Mouse (Mus musculus): ENCODE data around the gene Toe1. TPM values are rescaled to one million over a fixed set of nuclear protein-coding genes. Genes with fewer than 3 reads are reported as not detected.

The Toe1 gene
- polyA plus RNA-seq, 1 experiment from 2014 or later = 39.7 TPM

DNA sequence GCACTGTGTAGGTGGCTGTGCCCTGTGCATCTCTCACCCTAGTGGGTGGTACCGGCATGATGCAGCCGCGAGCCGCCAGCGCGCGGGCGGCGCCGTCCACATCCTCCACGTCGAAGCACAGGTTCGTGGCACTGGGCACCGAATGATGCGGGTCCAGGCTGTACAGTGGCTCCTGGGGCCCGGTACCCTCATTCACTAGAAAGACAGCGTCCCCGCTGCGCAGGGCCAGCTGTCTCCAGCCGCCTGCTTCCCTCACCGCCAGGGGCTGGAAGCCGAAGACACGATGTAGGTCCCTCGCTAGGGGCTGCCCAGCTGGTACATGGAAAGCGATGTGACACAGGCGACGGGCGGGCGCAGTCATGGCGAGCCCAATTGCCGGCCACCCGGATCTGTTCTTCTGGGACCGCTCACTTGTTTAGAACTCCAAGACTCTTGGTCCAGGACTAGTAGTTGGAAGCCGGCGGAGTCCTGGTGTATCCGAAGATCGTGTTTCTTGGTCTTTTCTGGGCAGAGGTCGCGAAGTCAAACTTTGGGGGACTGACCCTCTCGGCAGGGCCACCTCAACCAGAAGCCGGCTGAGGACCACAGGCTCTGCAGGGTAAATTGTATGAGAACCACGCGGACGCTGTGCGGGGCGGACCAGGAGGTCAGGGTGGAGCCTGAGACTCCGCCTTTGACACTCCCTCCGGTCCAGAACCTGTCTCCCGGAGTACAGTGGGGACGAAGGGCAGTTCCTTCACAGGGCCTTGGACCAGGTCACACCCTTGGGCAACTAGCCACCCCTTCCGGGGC lies 13.7 kb upstream of the Toe1 start:
- Histone ChIP-seq H3K27me3 (ENCODE audit: insufficient read depth, poor library complexity, severe bottlenecking) (peaks cover 38% of the 10 kb centered on the region), H3K4me1 (replicated peaks) (peaks cover 30% of the 10 kb centered on the region), H3K4me3 (peak overlapping the region; percentile 58), H3K36me3 (peaks cover 28% of the 10 kb centered on the region), H3K27ac (peak overlapping the region; percentile 76), H3K9me3 (no peaks in the 10 kb centered on the region)
- under 1% methylated on average over 51 of the region's 51 CpGs for WGBS
- DNase-seq (ENCODE audit: low spot score) = peak; percentile 77

- Histone ChIP-seq H3K36me3 (peaks cover 37% of the 10 kb centered on the region), H3K4me1 (replicated peaks) (peaks cover 28% of the 10 kb centered on the region), H3K9me3 (no peaks in the 10 kb centered on the region), H3K27ac (peak overlapping the region; percentile 76), H3K27me3 (ENCODE audit: insufficient read depth, poor library complexity, severe bottlenecking) (peaks cover 38% of the 10 kb centered on the region), H3K4me3 (peak overlapping the region; percentile 58)
- WGBS = 21% methylated on average over 32 of the region's 32 CpGs
- no peak for DNase-seq (ENCODE audit: low spot score)
Observed at GRCm38 (mm10) chr4:116819968-116820901, 12.8 kb upstream of the Toe1 start.

GRCm38 (mm10) chr4:116817486-116817885 lies 10.0 kb upstream of the Toe1 start:
- Histone ChIP-seq H3K27me3 (ENCODE audit: insufficient read depth, poor library complexity, severe bottlenecking) (peaks cover 30% of the 10 kb centered on the region), H3K36me3 (peaks cover 55% of the 10 kb centered on the region), H3K4me1 (replicated peaks) (peaks cover 17% of the 10 kb centered on the region), H3K4me3 (no peak overlapping the region), H3K9me3 (no peaks in the 10 kb centered on the region), H3K27ac (no peak overlapping the region)
- no peak for DNase-seq (ENCODE audit: low spot score)
- WGBS = 90% methylated on average over 6 of the region's 6 CpGs

GRCm38 (mm10) chr4:116815276-116815675 lies 7.8 kb upstream of the Toe1 start:
- Histone ChIP-seq H3K9me3 (no peaks in the 10 kb centered on the region), H3K4me3 (no peak overlapping the region), H3K27ac (no peak overlapping the region), H3K36me3 (peaks cover 65% of the 10 kb centered on the region), H3K27me3 (ENCODE audit: insufficient read depth, poor library complexity, severe bottlenecking) (peaks cover 20% of the 10 kb centered on the region), H3K4me1 (replicated peaks) (peaks cover 3% of the 10 kb centered on the region)
- no peak for DNase-seq (ENCODE audit: low spot score)
- 92% methylated on average over 5 of the region's 5 CpGs for WGBS

DNA sequence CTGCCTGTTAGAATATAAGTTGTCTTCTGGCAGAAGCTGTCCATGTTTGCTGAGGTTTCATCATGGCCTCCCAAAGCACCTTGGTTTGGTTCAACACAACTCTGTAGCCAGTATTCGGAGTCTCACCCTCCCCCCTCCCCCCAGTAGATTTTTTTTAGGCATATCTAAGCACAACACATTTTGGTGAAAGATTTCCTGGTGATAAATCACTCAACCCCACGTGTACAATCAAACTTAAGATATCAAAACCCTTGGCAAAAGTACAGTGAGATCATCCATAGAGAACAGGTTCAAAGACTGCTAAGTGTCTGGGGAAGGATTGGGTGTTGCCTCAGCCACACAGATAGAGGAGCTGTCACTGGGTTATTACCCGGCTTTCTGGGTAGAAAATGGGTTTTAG lies 3.6 kb upstream of the Toe1 start:
- 88% methylated on average over 3 of the region's 3 CpGs for WGBS
- Histone ChIP-seq H3K27me3 (ENCODE audit: insufficient read depth, poor library complexity, severe bottlenecking) (no peaks in the 10 kb centered on the region), H3K4me3 (no peak overlapping the region), H3K4me1 (replicated peaks) (peaks cover 10% of the 10 kb centered on the region), H3K9me3 (no peaks in the 10 kb centered on the region), H3K27ac (no peak overlapping the region), H3K36me3 (peaks cover 38% of the 10 kb centered on the region)
- DNase-seq (ENCODE audit: low spot score) = no peak

DNA sequence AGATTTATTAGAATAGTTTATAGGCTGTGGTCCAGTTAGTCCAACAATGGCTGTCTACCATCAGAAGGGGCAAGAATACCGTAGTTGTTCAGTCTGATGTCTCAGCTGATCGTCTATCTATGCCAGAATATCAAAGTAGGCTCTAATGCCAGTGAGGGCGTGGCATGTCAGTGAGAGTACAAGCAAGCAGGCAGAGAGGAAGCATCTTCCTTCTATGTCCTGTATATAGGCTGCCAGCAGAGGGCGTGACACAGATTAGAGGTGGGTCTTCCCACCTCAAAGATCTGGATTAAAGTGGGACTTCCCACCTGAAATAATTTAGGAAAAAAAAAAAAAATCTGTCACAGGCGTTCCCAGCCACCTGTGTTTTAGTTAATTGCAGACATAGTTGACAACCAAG lies 7.5 kb downstream of the Toe1 start:
- no peak overlapping the region for H3K27ac ChIP-seq
- 43% methylated on average over 5 of the region's 5 CpGs for WGBS
- H3K36me3 ChIP-seq = peaks cover 37% of the 10 kb centered on the region
- no peaks in the 10 kb centered on the region for H3K9me3 ChIP-seq
- DNase-seq (ENCODE audit: low spot score) = peak; percentile 24
- H3K4me3 ChIP-seq = no peak overlapping the region
- no peaks in the 10 kb centered on the region for H3K27me3 ChIP-seq (ENCODE audit: insufficient read depth, poor library complexity, severe bottlenecking)
- no peaks in the 10 kb centered on the region for H3K4me1 ChIP-seq (replicated peaks)

- peaks cover 4% of the 10 kb centered on the region; the same call in 1 of the 2 replicates for H3K36me3 ChIP-seq
- no peaks in the 10 kb centered on the region for H3K27me3 ChIP-seq (ENCODE audit: insufficient read depth, poor library complexity, severe bottlenecking)
- no peaks in the 10 kb centered on the region for H3K4me1 ChIP-seq (replicated peaks)
- DNase-seq (ENCODE audit: low spot score) = no peak
- WGBS = 90% methylated on average over 1 of the region's 1 CpGs
- H3K27ac ChIP-seq = no peak overlapping the region
- no peak overlapping the region for H3K4me3 ChIP-seq
- H3K9me3 ChIP-seq = no peaks in the 10 kb centered on the region
Observed at GRCm38 (mm10) chr4:116796442-116797110, 10.9 kb downstream of the Toe1 start.

DNA sequence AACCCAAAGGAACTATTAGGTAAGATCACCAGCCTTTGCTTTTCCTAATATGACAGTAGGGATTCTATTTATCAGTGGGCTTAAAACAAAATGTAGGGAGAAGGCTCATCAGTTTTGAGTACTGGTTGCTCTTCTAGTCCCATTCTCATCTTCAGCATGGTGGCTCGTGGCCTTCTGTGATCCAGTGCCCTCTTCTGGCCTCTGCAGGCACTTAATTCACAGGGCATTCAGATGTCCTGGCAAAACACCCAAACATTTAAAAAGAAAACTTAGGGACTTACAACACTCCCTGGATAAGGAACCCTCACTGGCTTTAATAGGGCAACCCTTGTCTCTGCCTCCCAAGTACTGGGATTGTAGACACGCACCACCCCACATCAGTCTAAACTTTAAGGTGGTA lies 13.2 kb downstream of the Toe1 start:
- no peak for DNase-seq (ENCODE audit: low spot score)

GRCm38 (mm10) chr4:116792453-116792852 lies 15.0 kb downstream of the Toe1 start:
- no peaks in the 10 kb centered on the region for H3K36me3 ChIP-seq
- no peak overlapping the region for H3K27ac ChIP-seq
- no peak overlapping the region for H3K4me3 ChIP-seq
- no peaks in the 10 kb centered on the region for H3K4me1 ChIP-seq (replicated peaks)
- H3K9me3 ChIP-seq = no peaks in the 10 kb centered on the region
- WGBS = 91% methylated on average over 8 of the region's 8 CpGs
- H3K27me3 ChIP-seq (ENCODE audit: insufficient read depth, poor library complexity, severe bottlenecking) = no peaks in the 10 kb centered on the region
- DNase-seq (ENCODE audit: low spot score) = no peak

More for the DNA sequence above, 13.2 kb downstream of the Toe1 start:
- Histone ChIP-seq H3K27me3 (ENCODE audit: insufficient read depth, poor library complexity, severe bottlenecking) (no peaks in the 10 kb centered on the region), H3K36me3 (no peaks in the 10 kb centered on the region), H3K4me3 (no peak overlapping the region), H3K27ac (no peak overlapping the region), H3K9me3 (no peaks in the 10 kb centered on the region), H3K4me1 (replicated peaks) (no peaks in the 10 kb centered on the region)
- 74% methylated on average over 2 of the region's 2 CpGs for WGBS

DNA sequence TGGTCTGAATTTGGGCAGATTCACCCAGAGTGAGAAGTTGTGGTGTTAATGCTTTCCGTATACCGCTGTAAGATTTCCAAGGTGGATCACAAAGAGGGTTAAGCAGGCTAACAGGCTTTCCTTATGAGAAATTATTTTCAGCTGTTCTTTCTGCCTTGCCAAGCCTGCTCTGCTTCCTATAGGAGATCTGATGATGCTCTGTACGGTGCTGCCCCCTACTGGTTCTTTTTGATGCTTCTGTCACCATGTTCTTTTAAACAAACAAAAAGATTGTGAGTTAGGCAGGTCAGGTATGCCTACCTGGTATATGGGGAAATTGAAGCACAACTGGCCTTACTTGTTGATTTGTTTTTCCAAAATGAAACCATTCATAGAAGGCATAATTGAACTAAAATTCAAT lies 18.5 kb downstream of the Toe1 start:
- Histone ChIP-seq H3K27me3 (ENCODE audit: insufficient read depth, poor library complexity, severe bottlenecking) (no peaks in the 10 kb centered on the region), H3K27ac (no peak overlapping the region), H3K4me1 (replicated peaks) (no peaks in the 10 kb centered on the region), H3K4me3 (no peak overlapping the region), H3K36me3 (no peaks in the 10 kb centered on the region), H3K9me3 (no peaks in the 10 kb centered on the region)
- WGBS = 9% methylated on average over 3 of the region's 3 CpGs
- peak; percentile 69 for DNase-seq (ENCODE audit: low spot score)

DNA sequence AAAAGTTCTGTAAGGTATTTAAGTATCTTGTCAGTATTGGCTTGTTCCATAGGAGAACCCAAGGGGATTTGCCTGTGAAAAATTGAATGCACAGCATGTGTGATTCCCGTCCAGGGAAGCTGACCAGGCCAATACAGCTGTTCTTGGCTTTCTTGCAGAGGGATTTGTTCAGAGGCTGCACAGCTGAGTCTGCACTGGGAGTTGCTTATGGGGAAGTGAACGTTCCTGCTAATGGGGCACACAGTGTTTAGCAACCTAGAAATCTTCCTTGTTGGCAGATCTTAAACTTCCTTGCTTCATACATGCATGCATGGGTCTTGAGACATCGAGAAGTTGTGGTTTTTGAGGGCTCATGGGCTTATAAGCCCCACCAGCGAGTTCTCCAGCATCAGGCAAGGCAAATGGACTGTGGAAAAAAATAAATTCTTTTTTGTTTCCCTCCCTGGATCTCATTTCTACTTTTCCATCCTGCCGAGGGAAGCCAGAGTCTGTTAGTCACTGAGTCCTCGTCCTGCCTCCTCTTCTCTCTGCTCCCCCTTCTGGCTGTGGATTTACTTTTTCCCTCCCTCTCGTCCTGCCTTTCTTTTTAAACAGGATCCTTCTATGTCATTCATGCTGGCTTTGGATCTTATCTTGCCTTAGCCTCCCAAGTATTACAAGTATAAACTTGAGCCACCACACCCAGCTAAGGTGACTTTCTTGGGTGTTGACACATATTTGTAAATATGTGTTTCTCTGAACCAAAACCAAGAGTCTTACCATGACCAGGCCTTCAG lies 19.3 kb downstream of the Toe1 start:
- DNase-seq (ENCODE audit: low spot score) = no peak
- no peaks in the 10 kb centered on the region for H3K36me3 ChIP-seq
- no peak overlapping the region for H3K4me3 ChIP-seq
- no peaks in the 10 kb centered on the region for H3K9me3 ChIP-seq
- H3K27ac ChIP-seq = no peak overlapping the region
- H3K4me1 ChIP-seq (replicated peaks) = no peaks in the 10 kb centered on the region
- peaks cover 4% of the 10 kb centered on the region; the same call in 1 of the 2 replicates for H3K27me3 ChIP-seq (ENCODE audit: insufficient read depth, poor library complexity, severe bottlenecking)
- 46% methylated on average over 7 of the region's 7 CpGs for WGBS

- Histone ChIP-seq H3K27ac (no peak overlapping the region), H3K9me3 (no peaks in the 10 kb centered on the region), H3K4me1 (replicated peaks) (peaks cover 15% of the 10 kb centered on the region), H3K27me3 (ENCODE audit: insufficient read depth, poor library complexity, severe bottlenecking) (peaks cover 4% of the 10 kb centered on the region; the same call in 1 of the 2 replicates), H3K36me3 (no peaks in the 10 kb centered on the region), H3K4me3 (no peak overlapping the region)
- DNase-seq (ENCODE audit: low spot score) = no peak
- 96% methylated on average over 1 of the region's 1 CpGs for WGBS
Observed at GRCm38 (mm10) chr4:116786587-116786986, 20.9 kb downstream of the Toe1 start.

Measured in hindbrain, embryonic 10.5 days (tissue).